Mouse (Mus musculus) liver, embryonic 15.5 days (tissue): ENCODE data around the gene Cacna1d. TPM values are rescaled to one million over a fixed set of nuclear protein-coding genes. Genes with fewer than 3 reads are reported as not detected.

Source experiments
- ATAC-seq: fragments of 200-750 bp; cut with Nextera tagmentation; 2 replicates; pipeline ENCODE4 v1.8.0; 2017; ENCODE audit warnings: moderate number of reproducible peaks, mild to moderate bottlenecking, moderate library complexity; ENCODE audit not compliant: insufficient read depth
- H3K27ac ChIP-seq: fragments of 300-500 bp; sonication (generic); replicated peaks from 2 replicates; pipeline ENCODE4 v1.5.1; 2015; ENCODE audit warnings: mild to moderate bottlenecking, inconsistent platforms
- H3K27me3 ChIP-seq: fragments of 300-500 bp; sonication (generic); 2 replicates; pipeline ENCODE4 v1.6.1; 2015; ENCODE audit warnings: mild to moderate bottlenecking, inconsistent platforms
- H3K36me3 ChIP-seq: fragments of 300-500 bp; sonication (generic); replicated peaks from 2 replicates; pipeline ENCODE4 v1.6.1; 2015; ENCODE audit warnings: moderate library complexity, mild to moderate bottlenecking, inconsistent platforms
- H3K4me1 ChIP-seq: fragments of 300-500 bp; sonication (generic); replicated peaks from 2 replicates; pipeline ENCODE4 v1.6.1; 2015; ENCODE audit warnings: inconsistent platforms
- H3K4me2 ChIP-seq: fragments of 300-500 bp; sonication (generic); 2 replicates; pipeline ENCODE4 v1.6.1; 2015; ENCODE audit warnings: moderate library complexity, mild to moderate bottlenecking, inconsistent platforms
- H3K4me3 ChIP-seq: fragments of 300-500 bp; sonication (generic); replicated peaks from 2 replicates; pipeline ENCODE4 v1.5.1; 2015; ENCODE audit warnings: mild to moderate bottlenecking, inconsistent platforms
- H3K9ac ChIP-seq: fragments of 300-500 bp; sonication (generic); 2 replicates; pipeline ENCODE4 v1.6.1; 2015; ENCODE audit warnings: moderate library complexity, mild to moderate bottlenecking, inconsistent platforms
- H3K9me3 ChIP-seq: fragments of 300-500 bp; sonication (generic); replicated peaks from 2 replicates; pipeline ENCODE4 v1.6.1; 2016; ENCODE audit warnings: inconsistent platforms
- WGBS: fragments of 180-500 bp; shearing (Covaris S2); methylation state at CpG from one replicate; pipeline ENCODE4 v1.1.7; 2015; ENCODE audit warnings: mixed read lengths; ENCODE audit not compliant: insufficient replicate concordance; 5-methylcytosine and 5-hydroxymethylcytosine counted together
- polyA plus RNA-seq: library from polyadenylated mRNA; unstranded; fragments of >200 nt; fragmentation: Nextera tagmentation; extraction: Ambion mirVana; gene quantifications from 2 replicates; pipeline ENCODE4 v1.2.1, GENCODE M21; 2015

Cacna1d gene
- polyA plus RNA-seq, 1 experiment from 2014 or later: 0.17 TPM

DNA sequence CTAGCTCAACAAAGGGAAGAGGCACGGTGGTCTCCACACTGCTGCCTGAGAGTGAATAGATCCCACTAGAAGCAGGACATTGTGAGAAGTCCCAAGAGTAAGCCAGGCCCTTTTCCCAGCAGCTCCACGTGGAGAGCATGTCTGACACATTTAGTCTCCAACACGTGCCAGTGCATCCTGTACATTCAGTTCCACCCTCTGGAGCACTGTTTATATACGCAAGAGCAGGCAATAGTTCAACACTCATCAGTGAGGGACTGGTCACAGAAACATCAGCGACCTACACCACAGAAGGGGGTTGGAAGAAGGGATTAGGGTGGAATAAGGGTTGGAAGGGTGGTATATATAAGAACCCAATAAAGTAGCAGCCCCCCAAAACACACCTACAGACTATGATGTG lies 371.2 kb downstream of the Cacna1d start:
- 58% methylated on average over 5 of the region's 5 CpGs for WGBS
- H3K9ac ChIP-seq: no peak overlapping the region
- no peaks in the 10 kb centered on the region for H3K36me3 ChIP-seq
- no peaks in the 10 kb centered on the region for H3K9me3 ChIP-seq
- no peak overlapping the region for H3K27ac ChIP-seq
- H3K27me3 ChIP-seq: no peaks in the 10 kb centered on the region
- no peak for ATAC-seq
- H3K4me2 ChIP-seq: no peak overlapping the region
- no peaks in the 10 kb centered on the region for H3K4me1 ChIP-seq
- H3K4me3 ChIP-seq: no peak overlapping the region

DNA sequence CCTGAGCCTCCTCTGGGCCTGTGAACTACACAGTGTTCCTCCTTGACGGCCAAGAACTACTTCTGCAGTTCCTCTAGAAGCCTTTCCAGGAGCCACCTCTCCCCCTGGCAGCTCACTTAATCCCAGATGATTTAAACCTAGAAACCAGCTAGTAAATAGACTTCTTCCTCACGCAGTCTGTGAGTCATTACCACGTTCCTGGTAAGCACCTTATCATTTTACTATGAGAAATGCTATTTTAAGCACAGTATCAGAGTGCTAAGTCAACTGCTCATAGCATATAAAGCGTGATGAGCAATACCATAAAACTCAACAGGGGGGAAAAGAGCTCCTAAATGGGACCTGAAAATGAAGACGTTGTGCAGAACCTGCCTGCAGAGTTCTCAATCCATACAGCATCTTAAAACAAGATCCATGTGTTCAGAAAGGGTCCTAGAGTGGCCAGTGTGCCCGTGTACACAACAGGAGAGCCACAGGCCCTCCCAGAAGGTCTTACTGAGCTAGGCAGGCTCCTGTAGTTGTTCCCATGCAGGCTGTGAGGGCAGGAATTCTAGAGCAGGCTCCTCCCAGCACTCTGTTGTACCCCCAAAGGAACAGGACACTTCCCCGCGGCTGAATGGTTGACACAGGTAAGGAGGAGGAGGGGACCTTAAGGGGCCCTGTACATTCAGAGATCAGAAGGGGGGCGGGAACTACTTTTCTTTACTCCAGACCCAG lies 377.7 kb downstream of the Cacna1d start:
- 42% methylated on average over 9 of the region's 9 CpGs for WGBS
- H3K9me3 ChIP-seq: no peaks in the 10 kb centered on the region
- no peak overlapping the region for H3K27ac ChIP-seq
- no peaks in the 10 kb centered on the region for H3K4me1 ChIP-seq
- H3K27me3 ChIP-seq: no peaks in the 10 kb centered on the region
- H3K36me3 ChIP-seq: no peaks in the 10 kb centered on the region
- H3K4me2 ChIP-seq: no peak overlapping the region
- no peak overlapping the region for H3K9ac ChIP-seq
- H3K4me3 ChIP-seq: no peak overlapping the region
- ATAC-seq: no peak

DNA sequence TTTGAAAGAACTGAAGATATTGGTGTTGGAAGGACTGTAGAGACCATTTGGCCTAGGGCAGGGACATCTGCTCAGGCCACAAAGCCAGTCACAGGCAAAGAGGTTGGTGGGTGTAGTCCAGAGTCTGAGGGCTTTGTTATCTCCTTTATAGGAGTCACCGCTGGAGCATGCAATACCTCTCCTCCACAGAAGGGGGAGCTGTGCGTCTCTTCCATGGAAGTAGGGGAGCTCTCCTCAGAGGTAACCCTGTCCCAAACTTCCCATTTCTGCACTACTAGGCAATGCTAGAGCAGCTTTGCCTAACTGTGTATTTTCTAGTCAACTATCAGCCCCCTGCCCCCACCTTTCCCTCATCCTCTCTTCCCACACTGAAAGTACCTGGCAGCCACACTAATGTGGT lies 382.2 kb downstream of the Cacna1d start:
- Histone ChIP-seq H3K9ac (no peak overlapping the region), H3K4me1 (0 out of 2 replicates have a peak, but pooled peaks cover 6% of the 10 kb centered on the region), H3K4me3 (no peak overlapping the region), H3K9me3 (no peaks in the 10 kb centered on the region), H3K27ac (no peak overlapping the region), H3K4me2 (no peak overlapping the region), H3K36me3 (no peaks in the 10 kb centered on the region), H3K27me3 (no peaks in the 10 kb centered on the region)
- WGBS: 27% methylated on average over 2 of the region's 2 CpGs
- ATAC-seq: no peak

DNA sequence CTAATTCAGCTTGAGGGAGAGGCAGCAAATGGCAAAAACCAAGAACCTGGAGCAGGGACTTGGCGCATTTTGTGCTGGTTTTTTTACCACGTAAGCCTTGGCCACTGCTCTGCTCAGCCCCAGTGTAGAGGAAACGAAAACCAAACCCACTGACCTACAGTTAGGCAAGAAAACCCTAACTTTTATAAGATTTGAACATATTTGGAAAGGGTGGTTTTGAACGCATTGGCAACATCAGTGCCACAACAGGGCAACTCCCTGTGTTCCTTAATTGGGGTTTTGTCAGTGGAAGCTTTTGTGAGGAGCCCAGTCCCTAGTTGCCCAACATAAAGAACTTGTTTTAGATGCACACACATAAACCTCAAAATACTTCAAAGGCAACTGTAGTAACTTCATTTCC lies 384.7 kb downstream of the Cacna1d start:
- Histone ChIP-seq H3K4me3 (no peak overlapping the region), H3K4me1 (0 out of 2 replicates have a peak, but pooled peaks cover 6% of the 10 kb centered on the region), H3K9me3 (no peaks in the 10 kb centered on the region), H3K27ac (no peak overlapping the region), H3K36me3 (no peaks in the 10 kb centered on the region), H3K27me3 (no peaks in the 10 kb centered on the region), H3K4me2 (no peak overlapping the region), H3K9ac (no peak overlapping the region)
- WGBS: 65% methylated on average over 4 of the region's 4 CpGs
- ATAC-seq: no peak

DNA sequence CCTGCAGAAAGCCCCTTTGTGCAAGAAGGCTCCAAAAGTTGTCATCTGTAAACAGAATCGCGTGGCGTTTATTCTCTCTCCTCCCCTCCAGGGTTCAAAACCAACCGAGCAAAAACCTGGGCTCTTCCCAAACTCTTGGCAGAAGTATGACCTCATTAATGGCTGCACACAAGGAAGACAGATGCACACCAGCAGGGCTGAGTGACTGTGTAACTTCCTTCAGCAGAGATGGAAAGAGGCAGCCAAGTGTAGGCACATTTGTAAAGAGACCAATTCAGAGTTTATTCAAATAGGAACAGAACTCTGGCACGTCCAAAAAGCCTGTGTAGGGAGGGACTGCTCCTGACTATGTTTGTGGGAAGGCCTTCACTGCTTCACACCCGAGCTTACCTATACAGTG lies 385.7 kb downstream of the Cacna1d start:
- WGBS: 61% methylated on average over 6 of the region's 6 CpGs
- H3K4me2 ChIP-seq: no peak overlapping the region
- H3K9ac ChIP-seq: no peak overlapping the region
- H3K27me3 ChIP-seq: no peaks in the 10 kb centered on the region
- no peaks in the 10 kb centered on the region for H3K36me3 ChIP-seq
- no peaks in the 10 kb centered on the region for H3K9me3 ChIP-seq
- H3K4me1 ChIP-seq: 0 out of 2 replicates have a peak, but pooled peaks cover 6% of the 10 kb centered on the region
- H3K4me3 ChIP-seq: no peak overlapping the region
- H3K27ac ChIP-seq: no peak overlapping the region
- ATAC-seq: no peak

DNA sequence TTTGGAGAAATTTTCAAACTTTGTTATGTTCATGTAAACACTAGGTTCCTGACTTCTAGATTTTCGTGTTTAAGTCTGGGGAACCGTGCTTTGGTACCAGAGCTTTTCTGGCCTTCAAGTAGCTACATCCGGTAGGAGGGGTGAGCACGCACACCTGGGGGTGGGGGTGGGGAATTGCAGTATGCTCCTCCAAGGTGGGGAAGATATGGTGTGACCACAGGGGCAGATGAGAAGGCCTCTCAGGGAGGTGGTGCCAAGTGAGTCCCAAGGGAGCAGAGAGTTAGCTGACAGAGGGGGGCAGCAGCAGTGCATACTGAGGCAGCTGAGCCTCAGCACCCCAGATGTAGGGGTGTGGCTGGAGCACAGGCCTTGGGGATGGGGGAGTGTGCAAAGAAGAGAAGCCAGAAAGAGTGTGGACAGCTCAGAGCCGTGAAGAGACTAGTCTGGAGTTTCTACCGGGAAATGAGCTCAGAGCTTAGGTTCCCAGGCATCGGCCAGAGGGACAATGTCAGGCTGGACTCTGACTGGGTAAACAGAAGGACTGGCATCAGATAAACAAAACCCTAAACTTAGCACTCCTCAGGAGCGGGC lies 387.2 kb downstream of the Cacna1d start:
- no peak overlapping the region for H3K9ac ChIP-seq
- no peak overlapping the region for H3K4me3 ChIP-seq
- WGBS: 48% methylated on average over 8 of the region's 8 CpGs
- no peaks in the 10 kb centered on the region for H3K27me3 ChIP-seq
- no peak for ATAC-seq
- H3K27ac ChIP-seq: no peak overlapping the region
- no peaks in the 10 kb centered on the region for H3K9me3 ChIP-seq
- 0 out of 2 replicates have a peak, but pooled peaks cover 6% of the 10 kb centered on the region for H3K4me1 ChIP-seq
- H3K36me3 ChIP-seq: no peaks in the 10 kb centered on the region
- no peak overlapping the region for H3K4me2 ChIP-seq

DNA sequence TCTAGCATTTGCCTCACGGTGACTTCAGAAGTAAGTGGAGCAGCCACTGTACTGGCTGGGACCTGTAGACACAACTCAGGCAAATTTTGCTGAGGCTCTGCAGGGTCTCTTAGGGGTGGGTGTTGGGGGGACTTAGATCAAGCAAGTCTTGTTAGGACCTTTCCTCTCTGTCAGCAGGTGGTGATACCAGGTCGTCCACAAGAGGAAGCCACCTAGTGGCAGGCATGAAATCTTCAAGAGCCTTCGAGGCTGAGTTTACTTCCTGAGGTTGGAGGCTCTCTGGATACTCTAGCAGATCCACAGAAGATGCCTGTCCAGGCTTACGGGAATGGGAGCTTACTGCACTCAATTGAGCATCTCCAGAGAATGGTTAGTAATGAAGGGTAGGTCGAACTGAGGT lies 394.0 kb downstream of the Cacna1d start:
- no peaks in the 10 kb centered on the region for H3K36me3 ChIP-seq
- no peak overlapping the region for H3K4me3 ChIP-seq
- 32% methylated on average over 5 of the region's 5 CpGs for WGBS
- H3K4me2 ChIP-seq: no peak overlapping the region
- no peak overlapping the region for H3K9ac ChIP-seq
- H3K27ac ChIP-seq: no peak overlapping the region
- H3K27me3 ChIP-seq: no peaks in the 10 kb centered on the region
- no peak for ATAC-seq
- no peaks in the 10 kb centered on the region for H3K4me1 ChIP-seq
- no peaks in the 10 kb centered on the region for H3K9me3 ChIP-seq

DNA sequence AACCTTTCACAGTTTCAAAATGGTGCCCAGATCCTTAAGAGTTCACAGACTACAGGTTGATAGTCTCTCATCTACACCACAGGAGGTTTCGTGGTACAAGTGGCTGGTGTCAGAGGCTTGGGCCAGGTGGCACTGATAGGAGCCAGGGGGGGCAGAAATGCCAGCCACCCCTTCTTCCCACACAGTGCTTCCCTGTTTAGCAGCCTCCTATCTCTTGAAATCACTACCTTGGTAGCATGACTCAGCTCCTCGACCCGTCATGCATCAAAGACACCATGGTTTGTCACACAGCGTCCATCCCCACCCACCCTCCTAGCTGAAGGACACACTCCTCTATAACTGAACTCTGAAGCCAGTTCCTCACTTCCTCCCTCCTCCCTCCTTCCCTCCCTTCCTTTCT lies 398.8 kb downstream of the Cacna1d start:
- no peaks in the 10 kb centered on the region for H3K4me1 ChIP-seq
- no peak overlapping the region for H3K4me2 ChIP-seq
- no peaks in the 10 kb centered on the region for H3K36me3 ChIP-seq
- H3K9me3 ChIP-seq: no peaks in the 10 kb centered on the region
- no peak overlapping the region for H3K27ac ChIP-seq
- H3K9ac ChIP-seq: no peak overlapping the region
- H3K4me3 ChIP-seq: no peak overlapping the region
- ATAC-seq: no peak
- 9% methylated on average over 4 of the region's 4 CpGs for WGBS
- H3K27me3 ChIP-seq: no peaks in the 10 kb centered on the region

DNA sequence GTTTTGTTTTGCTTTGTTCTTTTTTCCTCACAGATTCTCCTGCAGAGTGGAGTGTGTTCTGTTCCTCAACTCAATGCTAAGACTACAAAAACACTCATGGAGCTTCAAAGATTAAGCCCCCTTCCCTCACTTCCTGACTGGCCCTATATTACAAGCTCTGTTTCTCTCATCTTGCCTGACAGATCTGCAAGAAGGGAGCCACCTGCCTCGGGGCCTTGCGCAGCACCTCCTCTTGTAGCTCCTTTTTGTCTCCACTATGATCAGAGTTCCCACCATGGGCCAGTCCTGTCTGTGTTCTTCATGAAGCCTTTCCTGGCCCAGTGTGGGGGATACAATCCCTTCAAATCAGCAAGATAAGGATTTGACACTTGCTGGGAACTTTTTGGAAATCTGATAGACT lies 399.2 kb downstream of the Cacna1d start:
- Histone ChIP-seq H3K27ac (no peak overlapping the region), H3K9ac (no peak overlapping the region), H3K4me1 (no peaks in the 10 kb centered on the region), H3K4me3 (no peak overlapping the region), H3K27me3 (no peaks in the 10 kb centered on the region), H3K9me3 (no peaks in the 10 kb centered on the region), H3K36me3 (no peaks in the 10 kb centered on the region), H3K4me2 (no peak overlapping the region)
- no peak for ATAC-seq
- WGBS: 66% methylated on average over 2 of the region's 2 CpGs

DNA sequence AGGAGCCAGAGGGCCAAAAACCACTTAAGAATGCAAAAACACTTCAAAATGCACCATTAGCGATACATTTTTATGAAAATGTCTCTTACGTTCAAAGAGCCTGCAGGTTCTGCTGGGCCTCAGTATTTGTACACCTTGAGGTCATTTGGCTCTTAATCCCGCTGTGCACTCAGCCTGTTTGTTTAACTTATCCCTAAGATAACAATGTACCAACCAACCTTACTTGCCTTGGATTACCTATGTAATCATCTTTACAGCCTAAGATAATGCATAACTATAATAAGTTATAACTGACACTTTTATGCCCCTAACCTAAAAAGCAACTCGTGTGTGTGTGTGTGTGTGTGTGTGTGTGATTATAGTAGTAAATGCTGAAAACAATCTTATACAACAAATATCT lies 411.5 kb downstream of the Cacna1d start:
- Histone ChIP-seq H3K9me3 (no peaks in the 10 kb centered on the region), H3K4me2 (no peak overlapping the region), H3K27ac (no peak overlapping the region), H3K4me1 (no peaks in the 10 kb centered on the region), H3K27me3 (no peaks in the 10 kb centered on the region), H3K36me3 (no peaks in the 10 kb centered on the region), H3K9ac (no peak overlapping the region), H3K4me3 (no peak overlapping the region)
- 74% methylated on average over 4 of the region's 4 CpGs for WGBS
- no peak for ATAC-seq

DNA sequence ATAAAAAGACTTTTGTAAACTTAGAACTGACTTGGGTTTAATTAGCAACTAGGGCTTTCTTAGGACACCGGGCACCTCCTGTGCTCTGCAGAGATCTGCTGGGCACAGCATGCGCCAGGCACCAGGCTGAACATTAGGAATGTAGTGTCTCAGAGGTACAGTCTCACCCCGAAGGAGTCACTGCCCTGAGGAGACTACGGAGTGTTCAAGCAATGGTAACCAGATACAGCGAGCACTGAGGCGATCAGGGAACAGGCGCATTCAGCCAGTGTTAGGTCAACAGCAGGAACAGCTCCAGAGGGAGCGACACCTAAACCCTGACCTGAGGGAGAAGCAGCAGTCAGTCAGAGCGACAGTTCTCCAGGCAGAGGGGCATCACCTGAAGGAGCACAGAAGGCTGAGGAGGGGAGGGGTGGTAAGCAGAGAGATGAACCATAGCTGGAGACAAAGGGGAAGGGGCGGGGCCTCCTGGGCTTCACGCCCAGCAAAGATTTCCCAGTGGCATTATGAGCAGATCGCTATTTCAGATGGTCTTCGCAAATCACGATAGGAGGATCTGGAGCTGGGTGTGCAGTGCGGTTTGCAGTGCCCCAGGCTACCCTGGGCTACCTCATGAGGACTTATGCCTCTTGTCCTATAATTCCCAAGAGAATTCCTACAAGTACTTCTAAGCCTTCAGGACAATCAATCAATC lies 413.0 kb downstream of the Cacna1d start:
- Histone ChIP-seq H3K27me3 (no peaks in the 10 kb centered on the region), H3K36me3 (no peaks in the 10 kb centered on the region), H3K4me2 (no peak overlapping the region), H3K9me3 (no peaks in the 10 kb centered on the region), H3K4me1 (no peaks in the 10 kb centered on the region), H3K9ac (no peak overlapping the region), H3K4me3 (no peak overlapping the region), H3K27ac (no peak overlapping the region)
- ATAC-seq: no peak
- 67% methylated on average over 15 of the region's 15 CpGs for WGBS
